Mouse (Mus musculus) stomach, postnatal 0 days (tissue): ENCODE data around the gene Mbl2. TPM values are rescaled to one million over a fixed set of nuclear protein-coding genes. Genes with fewer than 3 reads are reported as not detected.

Experiments
- ATAC-seq: fragments of 200-750 bp; cut with Nextera tagmentation; 2 replicates; pipeline ENCODE4 v1.8.0; 2017; ENCODE audit not compliant: low FRiP score, low TSS enrichment
- DNase-seq: peaks from one replicate; pipeline ENCODE4 v3.0.0-alpha.2; 2016; ENCODE audit warnings: low spot score
- H3K27ac ChIP-seq: fragments of 300-500 bp; sonication (generic); replicated peaks from 2 replicates; pipeline ENCODE4 v1.5.1; 2014; ENCODE audit warnings: mild to moderate bottlenecking, control low read depth
- H3K27me3 ChIP-seq: fragments of 300-500 bp; sonication (generic); 2 replicates; pipeline ENCODE4 v1.6.1; 2014; ENCODE audit warnings: low read length; ENCODE audit not compliant: control insufficient read depth, insufficient read depth
- H3K36me3 ChIP-seq: fragments of 300-500 bp; sonication (generic); 2 replicates; pipeline ENCODE4 v1.6.1; 2014; ENCODE audit warnings: low read length, mixed read lengths; ENCODE audit not compliant: control insufficient read depth, insufficient read depth
- H3K4me1 ChIP-seq: fragments of 300-500 bp; sonication (generic); replicated peaks from 2 replicates; pipeline ENCODE4 v1.6.1; 2014; ENCODE audit warnings: antibody characterized with exemption; ENCODE audit not compliant: control insufficient read depth, insufficient read depth
- H3K4me2 ChIP-seq: fragments of 300-500 bp; sonication (generic); replicated peaks from 2 replicates; pipeline ENCODE4 v1.6.1; 2014; ENCODE audit warnings: low read depth, mild to moderate bottlenecking, control low read depth, moderate library complexity
- H3K4me3 ChIP-seq: fragments of 300-500 bp; sonication (generic); 2 replicates; pipeline ENCODE4 v1.5.1; 2014; ENCODE audit warnings: low read depth, low read length, control low read depth
- H3K9ac ChIP-seq: fragments of 300-500 bp; sonication (generic); 2 replicates; pipeline ENCODE4 v1.6.1; 2014; ENCODE audit warnings: mild to moderate bottlenecking, low read length, control low read depth, mixed read lengths
- H3K9me3 ChIP-seq: fragments of 300-500 bp; sonication (generic); 2 replicates; pipeline ENCODE4 v1.6.1; 2016; ENCODE audit warnings: low read length; ENCODE audit not compliant: control insufficient read depth
- CTCF ChIP-seq: IDR thresholded peaks from 2 replicates; pipeline ENCODE4 v1.5.1; 2016; ENCODE audit warnings: antibody characterized with exemption, low read depth, mild to moderate bottlenecking, moderate library complexity
- EP300 ChIP-seq: optimal IDR thresholded peaks from 2 replicates; pipeline ENCODE3; 2016; ENCODE audit warnings: antibody characterized with exemption
- WGBS: fragments of 180-500 bp; shearing (Covaris S2); extraction: QIAGEN DNeasy Blood & Tissue Kit; methylation state at CpG from one replicate; pipeline ENCODE4 v1.1.7; 2014; 5-methylcytosine and 5-hydroxymethylcytosine counted together
- polyA plus RNA-seq: library from polyadenylated mRNA; unstranded; fragments of >200 nt; fragmentation: Nextera tagmentation; extraction: Ambion mirVana; gene quantifications from 2 replicates; pipeline ENCODE4 v1.2.1, GENCODE M21; 2015

Gene Mbl2
- polyA plus RNA-seq = 0.18 and 0.25 TPM in 2 replicates

GRCm38 (mm10) chr19:30232691-30233090 lies at the start of gene Mbl2:
Gene Mbl2 (plus strand): TSS chr19:30232942.
- no peaks in the 10 kb centered on the region for H3K36me3 ChIP-seq
- no peaks in the 10 kb centered on the region for H3K27me3 ChIP-seq
- no peak within 1 kb of the TSS for H3K4me3 ChIP-seq
- no peaks in the 10 kb centered on the region for H3K9me3 ChIP-seq
- no peak for DNase-seq
- H3K4me2 ChIP-seq = no peak within 1 kb of the TSS
- H3K4me1 ChIP-seq = no peaks in the 10 kb centered on the region
- no peak within 1 kb of the TSS for H3K27ac ChIP-seq
- WGBS = 76% methylated on average over 3 of the region's 3 CpGs
- TF ChIP-seq EP300 (no peak), CTCF (no peak)
- H3K9ac ChIP-seq = no peak within 1 kb of the TSS
- ATAC-seq = no peak

GRCm38 (mm10) chr19:30185536-30185935 lies 47.2 kb upstream of the Mbl2 start:
- Histone ChIP-seq H3K36me3 (no peaks in the 10 kb centered on the region), H3K9ac (no peak overlapping the region), H3K4me3 (no peak overlapping the region), H3K4me2 (no peak overlapping the region), H3K4me1 (no peaks in the 10 kb centered on the region), H3K9me3 (no peaks in the 10 kb centered on the region), H3K27me3 (no peaks in the 10 kb centered on the region), H3K27ac (no peak overlapping the region)
- no peak for TF ChIP-seq CTCF
- TF ChIP-seq EP300 = no peak
- DNase-seq = no peak
- WGBS = 86% methylated on average over 2 of the region's 2 CpGs
- ATAC-seq = no peak

GRCm38 (mm10) chr19:30187232-30187631 lies 45.5 kb upstream of the Mbl2 start:
- H3K4me1 ChIP-seq = no peaks in the 10 kb centered on the region
- WGBS = 78% methylated on average over 2 of the region's 2 CpGs
- H3K4me3 ChIP-seq = no peak overlapping the region
- H3K27ac ChIP-seq = no peak overlapping the region
- no peak for ATAC-seq
- no peak overlapping the region for H3K4me2 ChIP-seq
- no peak for TF ChIP-seq EP300
- no peak for TF ChIP-seq CTCF
- DNase-seq = no peak
- H3K36me3 ChIP-seq = no peaks in the 10 kb centered on the region
- no peaks in the 10 kb centered on the region for H3K27me3 ChIP-seq
- no peaks in the 10 kb centered on the region for H3K9me3 ChIP-seq
- no peak overlapping the region for H3K9ac ChIP-seq

- 66% methylated on average over 6 of the region's 6 CpGs for WGBS
- no peak overlapping the region for H3K4me3 ChIP-seq
- H3K27me3 ChIP-seq = no peaks in the 10 kb centered on the region
- H3K4me1 ChIP-seq = no peaks in the 10 kb centered on the region
- H3K36me3 ChIP-seq = no peaks in the 10 kb centered on the region
- DNase-seq (no peak), ATAC-seq (no peak)
- no peak overlapping the region for H3K4me2 ChIP-seq
- no peak overlapping the region for H3K9ac ChIP-seq
- no peaks in the 10 kb centered on the region for H3K9me3 ChIP-seq
- TF ChIP-seq CTCF (no peak), EP300 (no peak)
- no peak overlapping the region for H3K27ac ChIP-seq
Observed at GRCm38 (mm10) chr19:30194999-30195398, 37.7 kb upstream of the Mbl2 start.

DNA sequence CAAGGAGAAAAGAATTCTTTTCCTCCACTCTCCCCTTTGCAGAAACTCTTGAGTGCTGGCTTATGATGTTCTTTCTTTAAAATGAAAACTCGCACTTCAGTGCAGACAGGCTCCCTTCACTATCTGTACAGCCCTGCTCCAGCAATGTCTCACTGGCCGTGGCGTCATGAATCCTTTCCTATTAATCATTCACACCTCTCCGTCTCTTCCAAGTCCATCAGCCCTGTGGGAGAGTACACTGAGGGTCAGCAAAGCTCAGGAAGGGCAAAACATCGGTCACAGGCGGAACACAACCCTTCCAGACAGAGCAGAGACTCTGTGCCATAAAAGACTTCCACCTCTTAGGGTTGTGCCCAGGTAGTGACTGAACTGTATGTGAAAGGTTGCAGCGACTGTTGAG lies 30.6 kb upstream of the Mbl2 start:
- Histone ChIP-seq H3K4me2 (no peak overlapping the region), H3K27me3 (no peaks in the 10 kb centered on the region), H3K36me3 (no peaks in the 10 kb centered on the region), H3K27ac (no peak overlapping the region), H3K9ac (no peak overlapping the region), H3K4me1 (no peaks in the 10 kb centered on the region), H3K9me3 (no peaks in the 10 kb centered on the region), H3K4me3 (no peak overlapping the region)
- TF ChIP-seq CTCF (no peak), EP300 (no peak)
- ATAC-seq = no peak
- WGBS = 63% methylated on average over 7 of the region's 7 CpGs
- no peak for DNase-seq

DNA sequence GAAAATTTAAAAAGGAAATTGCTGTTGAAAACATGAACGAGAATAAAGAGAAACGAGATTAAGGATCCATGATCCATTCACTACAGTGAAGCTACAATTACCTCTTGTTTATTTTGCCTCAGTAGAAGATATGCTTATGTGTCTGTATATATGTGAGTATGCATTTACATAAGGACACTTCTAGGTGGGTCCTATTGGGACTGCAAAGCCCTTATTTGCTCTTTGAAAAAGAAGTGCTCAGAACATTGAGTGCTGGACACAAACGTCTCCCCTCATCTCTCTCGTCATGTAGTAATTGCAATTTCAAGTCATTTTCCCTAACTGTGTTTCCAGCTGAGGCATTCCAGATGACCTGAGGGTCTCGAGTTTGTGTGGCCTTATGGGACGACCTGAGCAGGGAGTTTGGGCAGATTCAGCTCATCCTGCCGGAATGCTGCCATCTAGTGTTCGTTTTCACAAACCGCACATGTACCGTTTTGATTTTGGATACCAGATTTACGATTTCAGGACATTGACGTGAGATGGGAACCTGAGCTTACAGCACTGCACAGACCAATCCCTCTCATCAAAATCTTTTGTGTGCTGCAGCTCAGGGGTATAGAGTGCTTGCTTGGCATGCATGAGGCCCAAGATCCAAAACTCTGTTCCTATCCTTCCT lies 27.5 kb upstream of the Mbl2 start:
- Histone ChIP-seq H3K27me3 (no peaks in the 10 kb centered on the region), H3K4me3 (no peak overlapping the region), H3K4me1 (no peaks in the 10 kb centered on the region), H3K27ac (no peak overlapping the region), H3K36me3 (no peaks in the 10 kb centered on the region), H3K9ac (no peak overlapping the region), H3K9me3 (no peaks in the 10 kb centered on the region), H3K4me2 (no peak overlapping the region)
- ATAC-seq (0 out of 2 replicates have a peak, but pooled peaks have one; percentile 21), DNase-seq (peak; percentile 50)
- 18% methylated on average over 12 of the region's 12 CpGs for WGBS
- TF ChIP-seq CTCF (peak; percentile 92), EP300 (no peak)
